Mouse (Mus musculus): Measurements from ENCODE around the gene Pkp2. TPM values are rescaled to one million over a fixed set of nuclear protein-coding genes. Genes with fewer than 3 reads are reported as not detected.
"Not testable (repeated sequence)": the region's sequence is repeated elsewhere in the genome, so short reads cannot be mapped to it uniquely, and the experiment has no call there.

Gene Pkp2
- polyA plus RNA-seq (2015; fragmentation: Nextera tagmentation; extraction: Ambion mirVana): 4.9 and 6.3 TPM in 2 replicates

- no peaks in the 10 kb centered on the region for H3K9me3 ChIP-seq (replicated peaks)
- no peaks in the 10 kb centered on the region for H3K36me3 ChIP-seq
- peaks cover 37% of the 10 kb centered on the region for H3K27me3 ChIP-seq
- H3K4me2 ChIP-seq: peak within 1 kb of the TSS; percentile 92
- peak within 1 kb of the TSS; percentile 69 for H3K4me3 ChIP-seq (replicated peaks)
- ATAC-seq (ENCODE audit: low read depth): peak; percentile 94
- H3K4me1 ChIP-seq (replicated peaks): peaks cover 18% of the 10 kb centered on the region
- DNase-seq: peak; percentile 73
- 0 out of 2 replicates have a peak within 1 kb of the TSS, but pooled peaks have one; percentile 34 for H3K27ac ChIP-seq
- peak within 1 kb of the TSS; percentile 72 for H3K9ac ChIP-seq
- WGBS (ENCODE audit: insufficient replicate concordance): under 1% methylated on average over 59 of the region's 59 CpGs
Measured at GRCm38 (mm10) chr16:16213079-16213760, at the start of gene Pkp2. Gene Pkp2 (plus strand): TSS chr16:16213318.

GRCm38 (mm10) chr16:16197374-16197773 is 15.7 kb upstream of the Pkp2 start:
- H3K9me3 ChIP-seq (replicated peaks): no peaks in the 10 kb centered on the region
- H3K4me3 ChIP-seq (replicated peaks): no peak overlapping the region
- H3K36me3 ChIP-seq: no peaks in the 10 kb centered on the region
- H3K27ac ChIP-seq: no peak overlapping the region
- no peaks in the 10 kb centered on the region for H3K4me1 ChIP-seq (replicated peaks)
- WGBS (ENCODE audit: insufficient replicate concordance): 52% methylated on average over 17 of the region's 17 CpGs
- DNase-seq: no peak
- peaks cover 7% of the 10 kb centered on the region; the same call in 1 of the 2 replicates for H3K27me3 ChIP-seq
- no peak overlapping the region for H3K4me2 ChIP-seq
- no peak overlapping the region for H3K9ac ChIP-seq
- no peak for ATAC-seq (ENCODE audit: low read depth)

- not testable (repeated sequence) for ATAC-seq (ENCODE audit: low read depth); H3K36me3 ChIP-seq; H3K4me2 ChIP-seq; H3K4me3 ChIP-seq (replicated peaks); H3K4me1 ChIP-seq (replicated peaks); DNase-seq; H3K27me3 ChIP-seq; H3K9me3 ChIP-seq (replicated peaks); H3K27ac ChIP-seq; H3K9ac ChIP-seq
- 29% methylated on average over 8 of the region's 8 CpGs for WGBS (ENCODE audit: insufficient replicate concordance)
Measured at GRCm38 (mm10) chr16:16201991-16202390, 11.1 kb upstream of the Pkp2 start.

- no peak overlapping the region for H3K27ac ChIP-seq
- no peaks in the 10 kb centered on the region for H3K9me3 ChIP-seq (replicated peaks)
- no peaks in the 10 kb centered on the region for H3K4me1 ChIP-seq (replicated peaks)
- H3K4me2 ChIP-seq: no peak overlapping the region
- no peak overlapping the region for H3K9ac ChIP-seq
- H3K4me3 ChIP-seq (replicated peaks): no peak overlapping the region
- H3K27me3 ChIP-seq: no peaks in the 10 kb centered on the region
- DNase-seq (no peak), ATAC-seq (ENCODE audit: low read depth) (no peak)
- 26% methylated on average over 1 of the region's 1 CpGs for WGBS (ENCODE audit: insufficient replicate concordance)
- H3K36me3 ChIP-seq: no peaks in the 10 kb centered on the region
Measured at GRCm38 (mm10) chr16:16204648-16205047, 8.5 kb upstream of the Pkp2 start.

- peak overlapping the region; percentile 69 for H3K4me3 ChIP-seq (replicated peaks)
- H3K4me1 ChIP-seq (replicated peaks): peaks cover 18% of the 10 kb centered on the region
- no peak overlapping the region for H3K9ac ChIP-seq
- no peak for ATAC-seq (ENCODE audit: low read depth)
- 9% methylated on average over 7 of the region's 7 CpGs for WGBS (ENCODE audit: insufficient replicate concordance)
- no peaks in the 10 kb centered on the region for H3K36me3 ChIP-seq
- peaks cover 37% of the 10 kb centered on the region for H3K27me3 ChIP-seq
- no peak overlapping the region for H3K27ac ChIP-seq
- H3K9me3 ChIP-seq (replicated peaks): no peaks in the 10 kb centered on the region
- DNase-seq: no peak
- H3K4me2 ChIP-seq: peak overlapping the region; percentile 92
Measured at GRCm38 (mm10) chr16:16212723-16213078, 417 bp upstream of the Pkp2 start.

GRCm38 (mm10) chr16:16213761-16214305 is 715 bp downstream of the Pkp2 start:
- Histone ChIP-seq H3K27me3 (peaks cover 37% of the 10 kb centered on the region), H3K36me3 (no peaks in the 10 kb centered on the region), H3K4me1 (replicated peaks) (peaks cover 18% of the 10 kb centered on the region), H3K4me2 (peak overlapping the region; percentile 92), H3K27ac (no peak overlapping the region), H3K4me3 (replicated peaks) (peak overlapping the region; percentile 69), H3K9ac (peak overlapping the region; percentile 72), H3K9me3 (replicated peaks) (no peaks in the 10 kb centered on the region)
- DNase-seq (no peak), ATAC-seq (ENCODE audit: low read depth) (no peak)
- 2% methylated on average over 17 of the region's 17 CpGs for WGBS (ENCODE audit: insufficient replicate concordance)

GRCm38 (mm10) chr16:16215645-16216387 is 2.7 kb downstream of the Pkp2 start:
- DNase-seq: no peak
- 27% methylated on average over 11 of the region's 11 CpGs for WGBS (ENCODE audit: insufficient replicate concordance)

GRCm38 (mm10) chr16:16216934-16217333 is 3.8 kb downstream of the Pkp2 start:
- 79% methylated on average over 1 of the region's 1 CpGs for WGBS (ENCODE audit: insufficient replicate concordance)
- Histone ChIP-seq H3K4me3 (replicated peaks) (no peak overlapping the region), H3K27me3 (peaks cover 37% of the 10 kb centered on the region), H3K9ac (no peak overlapping the region), H3K9me3 (replicated peaks) (no peaks in the 10 kb centered on the region), H3K27ac (no peak overlapping the region), H3K36me3 (no peaks in the 10 kb centered on the region), H3K4me2 (no peak overlapping the region), H3K4me1 (replicated peaks) (peaks cover 18% of the 10 kb centered on the region)
- ATAC-seq (ENCODE audit: low read depth): no peak
- DNase-seq: no peak

More at GRCm38 (mm10) chr16:16215645-16216387, 2.7 kb downstream of the Pkp2 start:
- Histone ChIP-seq H3K27me3 (peaks cover 37% of the 10 kb centered on the region), H3K36me3 (no peaks in the 10 kb centered on the region), H3K9ac (no peak overlapping the region), H3K9me3 (replicated peaks) (no peaks in the 10 kb centered on the region), H3K4me3 (replicated peaks) (no peak overlapping the region), H3K27ac (no peak overlapping the region), H3K4me2 (no peak overlapping the region), H3K4me1 (replicated peaks) (peaks cover 18% of the 10 kb centered on the region)
- ATAC-seq (ENCODE audit: low read depth): no peak

- WGBS (ENCODE audit: insufficient replicate concordance): 21% methylated on average over 3 of the region's 3 CpGs
- no peak overlapping the region for H3K4me3 ChIP-seq (replicated peaks)
Measured at GRCm38 (mm10) chr16:16219835-16220234, 6.7 kb downstream of the Pkp2 start.

GRCm38 (mm10) chr16:16222651-16223050 is 9.5 kb downstream of the Pkp2 start:
- no peaks in the 10 kb centered on the region for H3K9me3 ChIP-seq (replicated peaks)
- H3K9ac ChIP-seq: no peak overlapping the region
- H3K36me3 ChIP-seq: no peaks in the 10 kb centered on the region
- ATAC-seq (ENCODE audit: low read depth) (no peak), DNase-seq (no peak)
- H3K27me3 ChIP-seq: no peaks in the 10 kb centered on the region
- H3K4me3 ChIP-seq (replicated peaks): no peak overlapping the region
- WGBS (ENCODE audit: insufficient replicate concordance): 79% methylated on average over 1 of the region's 1 CpGs
- no peak overlapping the region for H3K4me2 ChIP-seq
- no peak overlapping the region for H3K27ac ChIP-seq
- H3K4me1 ChIP-seq (replicated peaks): 0 out of 2 replicates have a peak, but pooled peaks cover 2% of the 10 kb centered on the region

More at GRCm38 (mm10) chr16:16219835-16220234, 6.7 kb downstream of the Pkp2 start:
- H3K4me1 ChIP-seq (replicated peaks): peaks cover 5% of the 10 kb centered on the region; the same call in 1 of the 2 replicates
- H3K4me2 ChIP-seq: no peak overlapping the region
- DNase-seq: no peak
- H3K27ac ChIP-seq: no peak overlapping the region
- no peak overlapping the region for H3K9ac ChIP-seq
- ATAC-seq (ENCODE audit: low read depth): no peak
- H3K36me3 ChIP-seq: no peaks in the 10 kb centered on the region
- no peaks in the 10 kb centered on the region for H3K9me3 ChIP-seq (replicated peaks)
- peaks cover 15% of the 10 kb centered on the region for H3K27me3 ChIP-seq

GRCm38 (mm10) chr16:16224506-16224924 is 11.4 kb downstream of the Pkp2 start:
- H3K27ac ChIP-seq: no peak overlapping the region
- 0 out of 2 replicates have a peak, but pooled peaks cover 2% of the 10 kb centered on the region for H3K4me1 ChIP-seq (replicated peaks)
- H3K4me2 ChIP-seq: no peak overlapping the region
- 39% methylated on average over 4 of the region's 4 CpGs for WGBS (ENCODE audit: insufficient replicate concordance)
- H3K36me3 ChIP-seq: no peaks in the 10 kb centered on the region
- DNase-seq (no peak), ATAC-seq (ENCODE audit: low read depth) (peak; percentile 53)
- H3K4me3 ChIP-seq (replicated peaks): no peak overlapping the region
- no peak overlapping the region for H3K9ac ChIP-seq
- H3K27me3 ChIP-seq: no peaks in the 10 kb centered on the region
- no peaks in the 10 kb centered on the region for H3K9me3 ChIP-seq (replicated peaks)
